Mouse (Mus musculus) spleen, adult 2 months (tissue): ENCODE data around the gene Gnl3l. TPM values are rescaled to one million over a fixed set of nuclear protein-coding genes. Genes with fewer than 3 reads are reported as not detected.
A peak's percentile ranks its signal among the peaks of the same experiment; 100 is the strongest.

Source experiments
- DNase-seq, 2 experiments: peaks; one replicate each; pipeline versions ENCODE4 v3.0.0 to v3.0.0-alpha.2; 2012 to 2021; ENCODE audit warnings: low spot score in 2 of 2, low read depth in 1 of 2
- H3K27ac ChIP-seq: fragments of 200-500 bp; 2 replicates; pipeline ENCODE4 v1.5.1; 2012; ENCODE audit warnings: low read length, inconsistent platforms; ENCODE audit not compliant: insufficient read depth
- H3K27me3 ChIP-seq: fragments of 200-500 bp; 2 replicates; pipeline ENCODE4 v1.6.1; 2012; ENCODE audit warnings: mild to moderate bottlenecking, moderate library complexity, low read length, inconsistent platforms; ENCODE audit not compliant: control insufficient read depth, insufficient read depth
- H3K36me3 ChIP-seq: fragments of 200-500 bp; 2 replicates; pipeline ENCODE4 v1.6.1; 2012; ENCODE audit warnings: mild to moderate bottlenecking, low read length, inconsistent platforms; ENCODE audit not compliant: control insufficient read depth, insufficient read depth
- H3K4me1 ChIP-seq: fragments of 200-500 bp; 2 replicates; pipeline ENCODE4 v1.6.1; 2011; ENCODE audit warnings: inconsistent platforms; ENCODE audit not compliant: control insufficient read depth, insufficient read depth, insufficient read length
- H3K4me3 ChIP-seq: fragments of 200-500 bp; 2 replicates; pipeline ENCODE4 v1.5.1; 2011; ENCODE audit warnings: mild to moderate bottlenecking, inconsistent platforms; ENCODE audit not compliant: insufficient read depth, insufficient read length; ENCODE audit errors: extremely low read depth
- CTCF ChIP-seq: fragments of 200-500 bp; IDR thresholded peaks from 2 replicates; pipeline ENCODE4 v1.5.1; 2011; ENCODE audit warnings: mild to moderate bottlenecking, inconsistent platforms; ENCODE audit not compliant: insufficient read depth, insufficient read length, insufficient replicate concordance; ENCODE audit errors: extremely low read depth
- POLR2A ChIP-seq: fragments of 200-500 bp; IDR thresholded peaks from 2 replicates; pipeline ENCODE4 v1.6.1; 2011; ENCODE audit warnings: low read depth, low read length, inconsistent platforms
- WGBS: fragments of 180-500 bp; shearing (Covaris S2); methylation state at CpG from one replicate; pipeline ENCODE4 v1.1.7; 2018; 5-methylcytosine and 5-hydroxymethylcytosine counted together
- polyA plus RNA-seq: library from polyadenylated mRNA; depleted of rRNA; stranded (reverse); fragments of >200 nt; gene quantifications from 2 replicates; pipeline ENCODE4 v1.2.3, GENCODE M21; 2012

Gene Gnl3l
- polyA plus RNA-seq, 1 experiment, result 6.0 TPM

GRCm38 (mm10) chrX:151050337-151050736 lies 33.2 kb upstream of the Gnl3l start:
- TF ChIP-seq POLR2A (no peak), CTCF (no peak)
- WGBS, result 81% methylated on average over 7 of the region's 7 CpGs
- Histone ChIP-seq H3K36me3 (no peaks in the 10 kb centered on the region), H3K4me3 (no peak overlapping the region), H3K4me1 (no peaks in the 10 kb centered on the region; the same call in 1 of the 2 replicates), H3K27ac (no peak overlapping the region), H3K27me3 (peaks cover 5% of the 10 kb centered on the region; the same call in 1 of the 2 replicates)
- DNase-seq, result no peak

- no peak for DNase-seq
- Histone ChIP-seq H3K27me3 (peaks cover 5% of the 10 kb centered on the region; the same call in 1 of the 2 replicates), H3K36me3 (no peaks in the 10 kb centered on the region), H3K4me1 (no peaks in the 10 kb centered on the region; the same call in 1 of the 2 replicates), H3K27ac (no peak overlapping the region), H3K4me3 (no peak overlapping the region)
- TF ChIP-seq POLR2A (no peak), CTCF (no peak)
- 76% methylated on average over 8 of the region's 8 CpGs for WGBS
Observed at GRCm38 (mm10) chrX:151049661-151050215, 32.6 kb upstream of the Gnl3l start.

GRCm38 (mm10) chrX:151047431-151048058 lies 30.4 kb upstream of the Gnl3l start:
- Histone ChIP-seq H3K27me3 (peaks cover 5% of the 10 kb centered on the region; the same call in 1 of the 2 replicates), H3K4me3 (peak overlapping the region; percentile 49; the same call in 1 of the 2 replicates), H3K36me3 (no peaks in the 10 kb centered on the region), H3K4me1 (no peaks in the 10 kb centered on the region; the same call in 1 of the 2 replicates), H3K27ac (no peak overlapping the region)
- DNase-seq, result no peak
- 30% methylated on average over 55 of the region's 56 CpGs for WGBS
- TF ChIP-seq POLR2A, result no peak
- no peak for TF ChIP-seq CTCF

GRCm38 (mm10) chrX:151046777-151047430 lies 29.8 kb upstream of the Gnl3l start:
- no peaks in the 10 kb centered on the region; the same call in 1 of the 2 replicates for H3K4me1 ChIP-seq
- TF ChIP-seq CTCF, result no peak
- no peak for TF ChIP-seq POLR2A
- DNase-seq, result peak in 1 of 2 experiments; percentile 20
- no peak overlapping the region for H3K27ac ChIP-seq
- H3K27me3 ChIP-seq, result peaks cover 5% of the 10 kb centered on the region; the same call in 1 of the 2 replicates
- H3K4me3 ChIP-seq, result peak overlapping the region; percentile 49; the same call in 1 of the 2 replicates
- 39% methylated on average over 61 of the region's 62 CpGs for WGBS
- H3K36me3 ChIP-seq, result no peaks in the 10 kb centered on the region

GRCm38 (mm10) chrX:151046321-151046720 lies 29.2 kb upstream of the Gnl3l start:
- no peak overlapping the region for H3K4me3 ChIP-seq
- H3K27me3 ChIP-seq, result peaks cover 5% of the 10 kb centered on the region; the same call in 1 of the 2 replicates
- no peaks in the 10 kb centered on the region; the same call in 1 of the 2 replicates for H3K4me1 ChIP-seq
- DNase-seq, result no peak
- TF ChIP-seq CTCF (no peak), POLR2A (no peak)
- no peak overlapping the region for H3K27ac ChIP-seq
- WGBS, result 80% methylated on average over 11 of the region's 11 CpGs
- no peaks in the 10 kb centered on the region for H3K36me3 ChIP-seq

GRCm38 (mm10) chrX:151045850-151046249 lies 28.7 kb upstream of the Gnl3l start, which contains the start of gene Fgd1:
Fgd1 (plus strand) TSS chrX:151046150.
- Histone ChIP-seq H3K27me3 (peaks cover 5% of the 10 kb centered on the region; the same call in 1 of the 2 replicates), H3K36me3 (no peaks in the 10 kb centered on the region), H3K4me3 (peak within 1 kb of the TSS; percentile 49; the same call in 1 of the 2 replicates), H3K27ac (no peak within 1 kb of the TSS), H3K4me1 (no peaks in the 10 kb centered on the region; the same call in 1 of the 2 replicates)
- DNase-seq, result no peak
- WGBS, result 94% methylated on average over 8 of the region's 8 CpGs
- TF ChIP-seq POLR2A, result no peak
